Mouse (Mus musculus) CH12.LX (cell line): ENCODE measurements around the gene Efcab5. TPM values are rescaled to one million over a fixed set of nuclear protein-coding genes. Genes with fewer than 3 reads are reported as not detected.
A peak's percentile ranks its signal among the peaks of the same experiment; 100 is the strongest.

ENCODE experiments used
- DNase-seq: peaks from one replicate; pipeline ENCODE4 v3.0.0-alpha.2; 2013; ENCODE audit errors: extremely low read depth
- H3K27ac ChIP-seq: 2 replicates; pipeline ENCODE4 v1.5.1; 2012; ENCODE audit warnings: low read depth, mild to moderate bottlenecking, control low read depth, moderate library complexity; ENCODE audit not compliant: insufficient read depth
- H3K27me3 ChIP-seq: replicated peaks from 2 replicates; pipeline ENCODE3; 2012; ENCODE audit warnings: inconsistent platforms
- H3K36me3 ChIP-seq, 2 experiments: replicated peaks in 1 of 2; 2 replicates each; pipeline versions ENCODE3 to v1.6.1; 2012; ENCODE audit warnings: inconsistent platforms in 1 of 2, low read length in 1 of 2, mild to moderate bottlenecking in 1 of 2, mixed read lengths in 1 of 2, moderate library complexity in 1 of 2; ENCODE audit not compliant: control insufficient read depth in 1 of 2, insufficient read depth in 1 of 2
- H3K4me1 ChIP-seq, 2 experiments: 2 replicates each; pipeline ENCODE4 v1.6.1; 2012; ENCODE audit warnings: inconsistent platforms in 1 of 2, moderate library complexity in 1 of 2; ENCODE audit not compliant: insufficient read depth in 2 of 2, control insufficient read depth in 1 of 2
- H3K4me2 ChIP-seq: 2 replicates; pipeline ENCODE4 v1.6.1; 2012; ENCODE audit warnings: low read depth, mild to moderate bottlenecking, control low read depth; ENCODE audit not compliant: poor library complexity, insufficient read depth, severe bottlenecking
- H3K4me3 ChIP-seq, 3 experiments: fragments of 150-350 bp in 1 of 3; sonication (generic) in 1 of 3; replicated peaks in 1 of 3; 2 replicates each; pipeline versions ENCODE3 to v1.5.1; 2011 to 2012; ENCODE audit warnings: low read depth in 2 of 3, low read length in 2 of 3, mild to moderate bottlenecking in 2 of 3, moderate library complexity in 2 of 3, control low read depth in 1 of 3, improper control_type of control experiment in 1 of 3, inconsistent platforms in 1 of 3, mixed read lengths in 1 of 3; ENCODE audit not compliant: poor library complexity in 1 of 3
- H3K79me2 ChIP-seq: replicated peaks from 2 replicates; pipeline ENCODE4 v1.6.1; 2012; ENCODE audit warnings: mild to moderate bottlenecking, moderate library complexity; ENCODE audit not compliant: control insufficient read depth, poor library complexity, insufficient read depth, severe bottlenecking; ENCODE audit errors: extremely low read depth
- H3K9ac ChIP-seq: 2 replicates; pipeline ENCODE4 v1.6.1; 2012; ENCODE audit warnings: low read depth, mild to moderate bottlenecking, control low read depth, moderate library complexity; ENCODE audit not compliant: insufficient read depth
- H3K9me3 ChIP-seq: replicated peaks from 2 replicates; pipeline ENCODE3; 2012; ENCODE audit warnings: low read length, inconsistent platforms, mixed read lengths
- CHD1 ChIP-seq: IDR thresholded peaks from 2 replicates; pipeline ENCODE4 v1.6.1; 2012; ENCODE audit warnings: low read depth, low read length, improper control_type of control experiment, inconsistent platforms
- CHD2 ChIP-seq: IDR thresholded peaks from 2 replicates; pipeline ENCODE4 v1.6.1; 2011; ENCODE audit warnings: low read length, improper control_type of control experiment
- CTCF ChIP-seq, 2 experiments: IDR thresholded peaks in 1 of 2; conservative IDR thresholded peaks in 1 of 2; 2 replicates each; pipeline ENCODE4 v1.5.1; 2011 to 2012; ENCODE audit warnings: low read depth in 2 of 2, low read length in 2 of 2, improper control_type of control experiment in 1 of 2, inconsistent platforms in 1 of 2, mild to moderate bottlenecking in 1 of 2, moderate library complexity in 1 of 2
- E2F4 ChIP-seq: IDR thresholded peaks from 2 replicates; pipeline ENCODE4 v1.6.1; 2011; ENCODE audit warnings: low read depth, low read length, improper control_type of control experiment; ENCODE audit not compliant: insufficient replicate concordance
- EP300 ChIP-seq: IDR thresholded peaks from 2 replicates; pipeline ENCODE4 v1.6.1; 2011; ENCODE audit warnings: low read length, improper control_type of control experiment
- ETS1 ChIP-seq: conservative IDR thresholded peaks from 2 replicates; pipeline ENCODE4 v1.6.1; 2012; ENCODE audit warnings: low read depth, mild to moderate bottlenecking, inconsistent platforms, low read length, improper control_type of control experiment, moderate library complexity
- GABPA ChIP-seq: IDR thresholded peaks from 2 replicates; pipeline ENCODE4 v1.6.1; 2012; ENCODE audit warnings: low read depth, low read length, improper control_type of control experiment, inconsistent platforms; ENCODE audit not compliant: insufficient replicate concordance
- IRF4 ChIP-seq: IDR thresholded peaks from 2 replicates; pipeline ENCODE4 v1.6.1; 2014; ENCODE audit warnings: low read depth, mild to moderate bottlenecking, inconsistent platforms, low read length, improper control_type of control experiment
- JUN ChIP-seq: IDR thresholded peaks from 2 replicates; pipeline ENCODE4 v1.6.1; 2011; ENCODE audit warnings: low read depth, mild to moderate bottlenecking, low read length, improper control_type of control experiment, moderate library complexity; ENCODE audit not compliant: insufficient read depth
- KAT2A ChIP-seq: IDR thresholded peaks from 2 replicates; pipeline ENCODE4 v1.6.1; 2012; ENCODE audit warnings: low read length, improper control_type of control experiment, inconsistent platforms; ENCODE audit not compliant: insufficient replicate concordance
- MAZ ChIP-seq: IDR thresholded peaks from 2 replicates; pipeline ENCODE4 v1.6.1; 2012; ENCODE audit warnings: low read depth, mild to moderate bottlenecking, inconsistent platforms, low read length, improper control_type of control experiment, moderate library complexity
- MYC ChIP-seq: IDR thresholded peaks from 2 replicates; pipeline ENCODE4 v1.6.1; 2011; ENCODE audit warnings: low read depth, mild to moderate bottlenecking, improper control_type of control experiment, low read length
- NELFE ChIP-seq: IDR thresholded peaks from 2 replicates; pipeline ENCODE4 v1.6.1; 2011; ENCODE audit warnings: low read depth, low read length, improper control_type of control experiment
- NRF1 ChIP-seq: IDR thresholded peaks from 2 replicates; pipeline ENCODE4 v1.6.1; 2014; ENCODE audit warnings: low read depth, mild to moderate bottlenecking, inconsistent platforms, low read length, improper control_type of control experiment, moderate library complexity
- PAX5 ChIP-seq: IDR thresholded peaks from 2 replicates; pipeline ENCODE4 v1.6.1; 2012; ENCODE audit warnings: low read length, inconsistent platforms, mixed read lengths
- POLR2A ChIP-seq: IDR thresholded peaks from 2 replicates; pipeline ENCODE4 v1.6.1; 2011; ENCODE audit warnings: low read depth, mild to moderate bottlenecking, improper control_type of control experiment, low read length
- RAD21 ChIP-seq: IDR thresholded peaks from 2 replicates; pipeline ENCODE4 v1.6.1; 2011; ENCODE audit warnings: low read depth, mild to moderate bottlenecking, low read length, improper control_type of control experiment, moderate library complexity
- RCOR1 ChIP-seq: conservative IDR thresholded peaks from 2 replicates; pipeline ENCODE4 v1.6.1; 2012; ENCODE audit warnings: low read depth, mild to moderate bottlenecking, inconsistent platforms, low read length, improper control_type of control experiment
- SIN3A ChIP-seq: IDR thresholded peaks from 2 replicates; pipeline ENCODE4 v1.6.1; 2012; ENCODE audit warnings: low read length, improper control_type of control experiment, inconsistent platforms
- SMC3 ChIP-seq: IDR thresholded peaks from 2 replicates; pipeline ENCODE4 v1.6.1; 2011; ENCODE audit warnings: low read depth, low read length, improper control_type of control experiment
- TBP ChIP-seq: conservative IDR thresholded peaks from 2 replicates; pipeline ENCODE4 v1.6.1; 2011; ENCODE audit warnings: low read depth, low read length, improper control_type of control experiment
- TCF12 ChIP-seq: IDR thresholded peaks from 2 replicates; pipeline ENCODE4 v1.6.1; 2014; ENCODE audit warnings: low read depth, mild to moderate bottlenecking, inconsistent platforms, low read length, improper control_type of control experiment
- UBTF ChIP-seq: IDR thresholded peaks from 2 replicates; pipeline ENCODE4 v1.6.1; 2012; ENCODE audit warnings: low read depth, mild to moderate bottlenecking, inconsistent platforms, low read length, improper control_type of control experiment, moderate library complexity
- USF1 ChIP-seq: IDR thresholded peaks from 2 replicates; pipeline ENCODE4 v1.6.1; 2014; ENCODE audit warnings: low read depth, mild to moderate bottlenecking, inconsistent platforms, low read length, improper control_type of control experiment
- USF2 ChIP-seq: conservative IDR thresholded peaks from 2 replicates; pipeline ENCODE4 v1.6.1; 2011; ENCODE audit warnings: low read depth, low read length, improper control_type of control experiment
- ZNF384 ChIP-seq: IDR thresholded peaks from 2 replicates; pipeline ENCODE4 v1.6.1; 2012; ENCODE audit warnings: low read depth, low read length, improper control_type of control experiment, inconsistent platforms
- dilution Hi-C: fragments of 300-500 bp; cut with MboI; formaldehyde crosslinking; loops from 2 replicates; pipeline ENCODE4 v1.14.3; 2020; ENCODE audit warnings: low sequenced_read_pairs; ENCODE audit not compliant: extremely low pct_unique_long_range_greater_than_20kb, extremely low pct_ligation_motif_present
- in situ Hi-C: fragments of 300-500 bp; cut with MboI; formaldehyde crosslinking; loops from 3 replicates; pipeline ENCODE4 v1.14.3; 2019; ENCODE audit warnings: low sequenced_read_pairs, low pct_ligation_motif_present, low pct_unique_long_range_greater_than_20kb, mixed read lengths
- polyA plus RNA-seq: library from polyadenylated mRNA; unstranded; fragments of >175 nt; gene quantifications from 2 replicates; pipeline ENCODE4 v1.2.1, GENCODE M21; 2012; ENCODE audit warnings: low read depth; ENCODE audit not compliant: insufficient read length
- total RNA-seq, 2 experiments: library from RNA; depleted of rRNA; stranded (reverse); fragments of 300-350 nt in 1 of 2; fragments of >200 nt in 1 of 2; gene quantifications; 2 replicates each; pipeline ENCODE4 v1.2.3; 2012 to 2014

Efcab5 gene
- total and polyA plus RNA-seq, 3 experiments = 0.24 to 0.43 (median 0.38) TPM

DNA sequence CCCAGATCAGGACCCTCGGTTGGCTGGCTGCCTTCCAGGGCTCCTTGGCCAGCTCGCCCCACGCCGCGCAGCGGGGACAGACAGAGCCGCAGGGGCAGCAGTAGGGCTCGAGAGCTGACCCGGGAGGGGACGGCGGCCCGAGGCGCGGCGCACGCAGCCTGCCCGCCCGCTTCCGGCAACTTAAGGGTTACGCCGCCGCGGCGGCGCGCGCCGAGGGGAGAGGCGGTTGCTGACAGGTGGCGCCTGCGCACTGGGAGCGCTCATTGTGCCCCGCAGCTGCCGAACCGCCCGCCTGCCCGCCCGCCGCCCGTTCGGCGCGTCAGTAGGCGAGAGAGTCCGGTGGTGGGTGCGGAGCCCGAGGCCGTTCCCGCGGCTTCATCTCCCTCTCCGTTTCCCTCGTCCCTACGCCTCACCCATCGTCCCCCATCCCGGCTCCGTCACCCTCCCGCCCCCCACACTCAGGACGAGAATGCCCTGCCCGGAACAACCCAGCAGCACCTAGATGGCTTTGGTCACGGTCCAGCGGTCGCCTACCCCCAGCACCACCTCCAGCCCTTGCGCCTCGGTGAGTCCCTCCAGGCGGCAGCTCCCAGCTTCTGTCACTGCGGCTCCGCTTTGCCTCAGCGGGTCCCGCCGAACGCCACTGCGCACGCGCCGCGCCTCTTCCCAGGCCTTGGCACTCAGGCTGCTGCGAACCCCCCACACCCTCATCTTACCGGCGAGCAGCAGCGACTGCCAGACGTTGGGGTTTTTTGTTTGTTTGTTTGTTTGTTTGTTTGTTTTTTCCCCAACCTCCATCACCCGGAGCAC is 27.4 kb upstream of the Efcab5 start, which contains the start of gene Ssh2 (continued):
- TF ChIP-seq NELFE (peak; percentile 81), TBP (peak; percentile 32; the same call in 1 of the 2 replicates), IRF4 (peak; percentile 68), PAX5 (no peak), USF1 (no peak), MAZ (peak; percentile 85; the same call in 1 of the 2 replicates), JUN (no peak; the same call in 1 of the 2 replicates), EP300 (peak; percentile 45; the same call in 1 of the 2 replicates), USF2 (no peak), ETS1 (peak; percentile 62), SIN3A (peak; percentile 61; the same call in 1 of the 2 replicates), TCF12 (peak; percentile 33)
- TF ChIP-seq, all 38 proteins: peak for 27

- no peaks in the 10 kb centered on the region for H3K27me3 ChIP-seq
- H3K9ac ChIP-seq = peak overlapping the region; percentile 87
- peak overlapping the region; percentile 93 for H3K27ac ChIP-seq
- H3K36me3 ChIP-seq = no peaks in the 10 kb centered on the region
- dilution Hi-C loops = no loop called here
- peak overlapping the region; percentile 52 for H3K4me2 ChIP-seq
- H3K9me3 ChIP-seq = no peaks in the 10 kb centered on the region
- 0 out of 2 replicates have a peak, but pooled peaks have one; percentile 9 for TF ChIP-seq ETS1
- TF ChIP-seq CTCF (conservative IDR thresholded peaks at IDR 0.05 in 1 of 2, IDR thresholded peaks at IDR 0.05 in 1 of 2; ENCODE audit: low read depth in 2 of 2, low read length in 2 of 2) = peak in 1 of 2 experiments; percentile 10; a peak in 1 of 4 replicates
- TF ChIP-seq ZNF384 = peak; percentile 59
- TF ChIP-seq SIN3A = 0 out of 2 replicates have a peak, but pooled peaks have one; percentile 7
- TF ChIP-seq E2F4 = 0 out of 2 replicates have a peak, but pooled peaks have one; percentile 60
- no peak for TF ChIP-seq POLR2A
- no peak for TF ChIP-seq NELFE
- TF ChIP-seq MAZ = no peak
- DNase-seq = peak; percentile 50
- H3K4me3 ChIP-seq = peak overlapping the region; percentile 65 to 79 (median 75)
- in situ Hi-C loops = loop anchor here (10.0 kb wide), 1 partner anchor 229 kb away; no protein-coding TSS in a partner anchor
- peaks cover 6 to 48% of the 10 kb centered on the region in 2 experiments for H3K4me1 ChIP-seq
- peaks cover 22% of the 10 kb centered on the region for H3K79me2 ChIP-seq
Measured at GRCm38 (mm10) chr11:77215483-77215882, 26.7 kb upstream of the Efcab5 start.

- no peaks in the 10 kb centered on the region for H3K36me3 ChIP-seq
- peaks cover 20% of the 10 kb centered on the region for H3K79me2 ChIP-seq
- H3K4me3 ChIP-seq = peak overlapping the region in 2 of 3 experiments; percentile 65 to 75
- in situ Hi-C loops = loop anchor here (5.0 to 10.0 kb wide), 3 partner anchors 98 to 230 kb away; no protein-coding TSS in a partner anchor
- H3K9ac ChIP-seq = peak overlapping the region; percentile 87
- H3K27ac ChIP-seq = peak overlapping the region; percentile 66
- dilution Hi-C loops = no loop called here
- no peaks in the 10 kb centered on the region for H3K9me3 ChIP-seq
- peak overlapping the region; percentile 52 for H3K4me2 ChIP-seq
- no peaks in the 10 kb centered on the region for H3K27me3 ChIP-seq
- DNase-seq = peak; percentile 100
- peaks cover 11 to 50% of the 10 kb centered on the region in 2 experiments for H3K4me1 ChIP-seq
- TF ChIP-seq CHD1 (no peak), UBTF (no peak), USF1 (no peak), MYC (no peak), USF2 (no peak), CTCF (conservative IDR thresholded peaks at IDR 0.05 in 1 of 2, IDR thresholded peaks at IDR 0.05 in 1 of 2; ENCODE audit: low read depth in 2 of 2, low read length in 2 of 2) (peak; percentile 66 to 96), CHD2 (no peak), ETS1 (peak; percentile 73), POLR2A (peak; percentile 52; the same call in 1 of the 2 replicates), NRF1 (no peak), GABPA (no peak), KAT2A (no peak), NELFE (no peak), E2F4 (no peak; the same call in 1 of the 2 replicates), MAZ (no peak), RAD21 (peak; percentile 83), EP300 (no peak), SMC3 (peak; percentile 99), RCOR1 (0 out of 2 replicates have a peak, but pooled peaks have one; percentile 13)
Measured at GRCm38 (mm10) chr11:77214755-77215154, 26.0 kb upstream of the Efcab5 start.
